Mouse (Mus musculus): Measurements from ENCODE around the gene Lyar.

DNA sequence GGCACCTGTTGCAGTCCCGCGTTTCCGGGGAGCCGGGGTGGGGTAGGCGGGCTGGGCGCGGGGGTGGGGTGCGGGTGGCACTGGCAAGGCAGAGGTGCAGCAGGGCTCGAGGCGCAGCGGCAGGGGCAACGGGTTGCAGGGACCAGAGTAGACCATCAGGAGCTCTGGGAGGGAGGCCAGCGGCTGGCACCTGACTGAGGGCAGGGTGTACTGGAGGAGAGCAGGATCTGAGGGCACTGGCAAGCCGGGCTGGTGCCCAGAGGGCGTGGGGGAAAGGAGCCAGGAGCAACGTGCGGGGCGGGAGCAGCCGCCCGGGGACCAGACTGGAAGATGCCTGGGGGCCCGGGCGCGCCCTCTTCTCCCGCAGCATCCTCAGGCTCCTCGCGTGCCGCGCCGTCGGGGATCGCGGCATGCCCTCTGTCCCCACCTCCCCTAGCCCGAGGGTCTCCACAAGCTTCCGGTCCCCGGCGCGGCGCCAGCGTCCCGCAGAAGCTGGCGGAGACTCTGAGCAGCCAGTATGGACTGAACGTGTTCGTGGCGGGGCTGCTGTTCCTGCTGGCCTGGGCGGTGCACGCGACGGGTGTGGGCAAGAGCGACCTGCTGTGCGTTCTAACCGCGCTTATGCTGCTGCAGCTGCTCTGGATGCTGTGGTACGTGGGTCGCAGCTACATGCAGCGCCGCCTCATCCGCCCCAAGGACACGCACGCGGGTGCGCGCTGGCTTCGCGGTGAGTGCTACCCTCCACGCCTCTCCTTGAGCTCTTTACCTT, 57.0 kb downstream of the Lyar start:
- TF ChIP-seq POLR2A (IDR thresholded peaks at IDR 0.05; ENCODE audit: borderline replicate concordance, low read depth, low read length) (no peak), CTCF (IDR thresholded peaks at IDR 0.05; ENCODE audit: low read depth, low read length) (no peak)

All from bone marrow macrophage, adult 2 months (primary cell).